Mouse (Mus musculus): ENCODE data around the gene Lmbr1.

DNA sequence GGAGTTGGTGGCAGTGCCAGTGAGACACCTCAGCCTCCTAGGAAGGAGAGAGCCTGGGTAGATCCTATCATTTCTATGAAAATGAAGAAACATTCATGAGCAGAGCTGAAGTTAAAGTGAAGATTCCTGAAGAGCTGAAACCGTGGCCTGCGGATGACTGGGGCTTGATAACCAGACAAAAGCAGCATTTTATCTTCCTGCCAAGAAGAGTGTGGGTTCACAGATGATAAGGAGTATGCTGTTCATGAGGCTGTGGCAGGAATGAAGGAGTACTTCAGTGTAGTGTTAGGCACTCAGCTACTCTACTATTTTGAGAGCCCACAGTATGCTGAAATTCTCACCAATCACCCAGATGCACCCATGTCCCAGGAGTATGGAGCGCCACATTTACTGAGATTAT lies 160.2 kb downstream of the Lmbr1 start:
- no peak for TF ChIP-seq CTCF (IDR thresholded peaks at IDR 0.05; ENCODE audit: low read depth)
- no peak for TF ChIP-seq EP300 (optimal IDR thresholded peaks at IDR 0.05)

Data from stomach, postnatal 0 days (tissue).